16 mouse cellular contexts compared by ENCODE assay signal in the genomic region with DNA sequence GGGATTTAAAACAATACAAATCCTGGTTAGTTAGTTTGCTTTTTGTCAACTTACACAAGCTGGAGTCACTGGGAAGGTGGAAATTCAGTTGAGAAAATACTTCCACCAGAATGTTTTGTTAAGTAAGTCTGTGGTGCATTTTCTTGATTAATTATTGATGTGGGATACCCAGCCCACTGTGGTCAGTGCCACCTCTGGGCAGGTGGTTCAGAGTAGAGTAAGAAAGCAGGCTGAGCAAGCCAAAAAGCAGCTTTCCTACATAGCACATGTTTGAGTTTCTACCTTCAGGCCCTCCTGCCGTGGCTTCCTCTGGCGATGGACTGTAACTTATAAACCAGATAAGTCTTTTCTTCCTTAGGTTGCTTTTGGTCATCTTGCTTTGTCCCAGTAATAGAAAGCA.
"Had no signal": no experiment of that assay in that cellular context is flagged by ENCODE, and none has a peak within 500 bp of the region (broad histone marks: within the 10 kb centered on the region; RNA-seq: fewer than 3 reads in every experiment).

No protein-coding gene starts in this region.

- DNase-seq: liver; liver, embryonic 13.5 days; liver, postnatal 0 days; lung, postnatal 14 days; retina, postnatal 1 day; thymus, adult 2 months; thymus, postnatal 25 days had no signal

- H3K4me1 ChIP-seq: lung, embryonic 15.5 days; neural tube, embryonic 12.5 days; stomach, embryonic 15.5 days had no signal

- H3K36me3 ChIP-seq: liver, embryonic 13.5 days; midbrain, embryonic 15.5 days; neural tube, embryonic 12.5 days had no signal

- H3K9me3 ChIP-seq: limb, embryonic 12.5 days; liver, embryonic 13.5 days; lung, embryonic 15.5 days; megakaryocyte, embryonic 14.5 days; midbrain, embryonic 15.5 days; neural tube, embryonic 12.5 days; stomach, embryonic 15.5 days had no signal

- H3K27me3 ChIP-seq: limb, embryonic 12.5 days; liver, embryonic 13.5 days; lung, embryonic 15.5 days; megakaryocyte, embryonic 14.5 days; midbrain, embryonic 15.5 days; neural tube, embryonic 12.5 days; stomach, embryonic 15.5 days had no signal

- H3K27ac ChIP-seq: limb, embryonic 12.5 days; liver, embryonic 13.5 days; lung, embryonic 15.5 days; macrophage; midbrain, embryonic 15.5 days; neural tube, embryonic 12.5 days; stomach, embryonic 15.5 days had no signal

- H3K4me2 ChIP-seq: limb, embryonic 12.5 days; liver, embryonic 13.5 days; lung, embryonic 15.5 days; midbrain, embryonic 11.5 days; midbrain, embryonic 15.5 days; neural tube, embryonic 12.5 days; stomach, embryonic 15.5 days had no signal

- H3K9ac ChIP-seq: limb, embryonic 12.5 days; liver, embryonic 13.5 days; liver, postnatal 0 days; lung, embryonic 15.5 days; midbrain, embryonic 15.5 days; neural tube, embryonic 12.5 days; stomach, embryonic 15.5 days had no signal

- H3K4me3 ChIP-seq: limb, embryonic 12.5 days; liver, embryonic 13.5 days; lung, embryonic 15.5 days; megakaryocyte, embryonic 14.5 days; midbrain, embryonic 15.5 days; neural tube, embryonic 12.5 days; stomach, embryonic 15.5 days had no signal

- ATAC-seq: intestine, embryonic 16.5 days; liver, postnatal 0 days; midbrain, embryonic 15.5 days had no signal
